Mouse (Mus musculus): Measurements from ENCODE around the gene Ndufa8.

The Ndufa8 gene

GRCm38 (mm10) chr2:36048164-36048563, 1.0 kb downstream of the Ndufa8 start:
- DNase-seq (ENCODE audit: low spot score), result no peak

DNA sequence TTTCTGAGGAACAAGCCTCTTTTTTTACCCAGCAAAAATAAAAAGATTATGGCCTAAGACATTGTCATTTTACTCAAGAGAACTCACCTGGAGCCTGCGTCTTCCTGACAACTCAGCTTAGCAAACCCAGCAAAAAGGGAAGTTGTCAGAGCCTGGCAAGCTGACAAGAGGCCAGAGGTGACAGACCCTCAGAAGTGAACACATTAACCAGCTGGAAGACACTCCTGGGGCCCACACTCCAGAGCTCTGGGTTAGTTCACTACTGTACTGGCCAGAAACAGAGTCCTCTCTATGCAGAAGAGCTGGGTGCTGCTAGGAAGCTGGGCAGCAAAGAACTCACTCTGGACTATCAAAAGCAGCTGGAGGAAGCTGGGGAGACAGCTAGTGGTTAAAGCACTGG, 8.3 kb downstream of the Ndufa8 start:
- no peak for DNase-seq (ENCODE audit: low spot score)

- no peak for DNase-seq (ENCODE audit: low spot score)
These were observed 9.8 kb downstream of the Ndufa8 start for GRCm38 (mm10) chr2:36039297-36039985.

GRCm38 (mm10) chr2:36035413-36036081, 13.7 kb downstream of the Ndufa8 start:
- DNase-seq (ENCODE audit: low spot score), result no peak

DNA sequence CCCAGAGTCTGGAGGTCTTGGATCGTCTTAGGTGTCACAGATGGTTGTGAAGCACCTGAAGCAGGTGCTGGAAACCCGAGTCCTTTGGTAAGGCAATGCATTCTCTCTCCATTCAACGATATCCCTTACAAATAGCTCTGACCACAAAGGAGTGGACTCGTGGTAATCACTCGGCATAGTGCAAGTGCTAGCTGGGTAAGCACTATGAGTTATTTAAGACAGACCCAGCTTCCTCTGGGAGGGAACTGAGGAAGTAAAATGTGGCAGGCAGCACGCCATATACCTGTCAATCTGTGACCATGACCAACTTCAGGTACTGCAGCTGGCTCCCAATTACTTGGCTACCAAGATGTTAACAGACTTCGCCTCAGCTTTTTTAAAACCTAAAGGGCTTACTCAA, 14.3 kb downstream of the Ndufa8 start:
- DNase-seq (ENCODE audit: low spot score), result no peak

- DNase-seq (ENCODE audit: low spot score), result no peak
These were observed 15.2 kb downstream of the Ndufa8 start for GRCm38 (mm10) chr2:36033966-36034365.

GRCm38 (mm10) chr2:36032884-36033283, 16.3 kb downstream of the Ndufa8 start:
- no peak for DNase-seq (ENCODE audit: low spot score)

DNA sequence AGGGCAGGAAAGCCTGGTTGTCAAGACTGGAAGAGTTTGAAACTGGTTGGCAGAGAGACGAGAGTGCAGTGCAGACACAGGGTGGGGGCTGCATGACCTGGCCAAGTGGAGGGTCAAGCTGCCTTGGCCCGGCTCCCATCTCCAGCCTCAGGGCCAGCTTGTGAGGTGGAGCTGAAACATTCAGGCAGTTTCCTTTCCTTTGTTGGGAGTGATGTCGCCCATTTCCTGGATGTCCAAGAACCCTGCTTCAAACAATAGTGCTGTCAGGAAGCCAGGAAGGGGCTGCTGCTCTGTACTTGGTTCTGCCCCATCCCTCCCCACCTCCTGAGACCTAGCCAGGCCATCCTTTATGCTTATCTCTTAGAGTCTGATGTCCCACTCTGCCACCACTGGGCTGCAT, 25.9 kb downstream of the Ndufa8 start:
- no peak for DNase-seq (ENCODE audit: low spot score)

GRCm38 (mm10) chr2:36021385-36022159, 27.6 kb downstream of the Ndufa8 start:
- peak; percentile 91 for DNase-seq (ENCODE audit: low spot score)

DNA sequence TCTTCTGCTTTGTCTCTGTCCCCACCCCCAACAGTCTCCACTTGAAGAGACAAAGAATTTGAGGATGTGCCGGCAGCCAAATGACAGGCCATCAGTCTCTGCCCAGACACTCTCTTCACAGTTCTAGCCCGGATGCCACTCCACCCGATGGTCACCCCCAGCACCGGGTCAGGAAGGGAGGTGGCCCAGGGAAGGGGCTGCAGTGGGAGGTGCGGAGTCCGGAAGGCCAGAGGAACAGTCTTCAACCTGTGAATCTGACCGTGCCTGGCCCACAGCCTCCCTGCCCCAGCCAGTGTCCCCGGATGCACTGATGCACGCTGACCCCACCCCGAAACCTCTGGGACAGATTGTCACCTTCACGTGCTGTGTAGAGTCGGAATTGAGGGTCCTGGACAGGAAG, 36.2 kb downstream of the Ndufa8 start:
- DNase-seq (ENCODE audit: low spot score), result no peak

- DNase-seq (ENCODE audit: low spot score), result no peak
These were observed 37.8 kb downstream of the Ndufa8 start for GRCm38 (mm10) chr2:36011331-36011825.

DNA sequence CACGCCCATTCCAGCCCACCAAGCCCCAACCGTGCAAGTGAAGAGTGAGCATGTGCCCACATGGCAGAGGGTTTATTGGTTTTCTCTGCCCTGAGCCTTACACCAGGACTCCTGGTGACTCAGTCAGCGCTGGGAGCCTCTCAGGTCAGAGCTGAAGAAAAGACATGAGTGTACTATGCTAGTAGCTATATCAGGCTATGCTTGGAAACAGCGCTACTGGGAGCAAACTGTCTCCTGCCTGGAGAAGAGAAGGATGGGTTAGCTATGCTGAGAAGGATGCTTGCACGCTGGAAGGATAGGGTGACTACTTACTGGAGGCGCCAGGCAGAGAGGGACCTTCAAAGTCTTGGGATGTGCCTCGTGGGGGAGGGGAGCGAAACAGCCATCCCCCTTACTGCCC, 38.6 kb downstream of the Ndufa8 start:
- DNase-seq (ENCODE audit: low spot score), result no peak

DNA sequence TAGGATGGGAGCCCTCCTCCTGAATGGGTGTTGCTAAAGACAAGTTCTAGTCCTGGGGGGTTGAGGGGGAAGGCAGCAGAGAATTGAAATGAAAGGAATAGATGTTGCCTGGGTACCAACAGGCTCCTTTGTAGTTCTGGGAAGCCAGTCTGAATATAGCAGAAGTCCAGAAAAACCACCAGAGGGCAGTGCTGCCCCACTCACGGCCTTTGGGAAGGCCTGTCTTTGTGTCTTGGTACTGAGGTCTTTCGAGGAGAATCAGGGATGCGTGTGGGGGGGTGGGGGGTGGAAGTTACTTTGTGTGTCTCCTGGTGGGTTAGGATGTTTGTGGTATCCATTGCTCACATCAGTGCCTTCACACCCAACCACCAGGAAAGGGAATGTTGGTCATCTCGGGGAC, 39.8 kb downstream of the Ndufa8 start:
- peak; percentile 84 for DNase-seq (ENCODE audit: low spot score)

DNA sequence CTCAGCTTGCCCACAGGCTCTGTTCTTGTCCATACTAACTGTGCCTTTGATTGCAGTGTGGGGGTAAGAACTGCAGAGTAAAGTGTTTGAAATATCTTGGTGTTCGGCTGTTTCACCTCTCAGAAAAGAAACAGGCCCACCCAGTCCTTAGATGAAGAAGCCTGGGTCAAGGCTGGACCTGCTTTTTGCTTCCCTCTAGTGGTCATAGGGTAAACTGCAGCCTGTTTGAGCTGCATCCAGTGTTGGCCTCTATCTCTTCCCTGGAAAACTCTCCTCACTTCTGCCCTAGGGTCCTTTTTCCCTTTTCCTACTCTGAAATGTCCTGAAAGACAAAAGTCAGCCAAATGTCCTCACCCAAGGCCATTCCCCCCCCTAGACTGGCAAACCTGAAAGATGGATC, 41.1 kb downstream of the Ndufa8 start:
- peak; percentile 79 for DNase-seq (ENCODE audit: low spot score)

DNA sequence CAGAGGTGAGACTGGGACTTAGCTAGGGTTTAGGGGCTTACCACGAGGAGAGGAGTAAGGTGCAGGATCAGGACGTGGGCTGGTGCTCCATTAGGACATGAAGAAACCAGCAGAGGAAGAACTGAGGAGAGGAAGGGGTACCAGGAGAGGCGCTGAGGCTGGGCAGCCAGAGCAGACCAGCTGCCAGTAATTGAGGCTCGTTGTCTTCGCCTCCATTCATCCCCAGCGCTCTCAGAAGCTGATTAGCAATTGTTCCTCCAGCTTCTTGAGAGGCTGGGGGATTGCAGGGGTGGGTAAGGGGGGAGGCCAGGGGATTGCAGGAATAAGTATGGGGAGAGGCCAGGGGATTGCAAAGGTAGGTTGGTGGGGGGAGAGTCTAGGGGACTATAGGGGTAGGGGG, 47.0 kb downstream of the Ndufa8 start:
- DNase-seq (ENCODE audit: low spot score), result no peak

- DNase-seq (ENCODE audit: low spot score), result no peak
These were observed 48.8 kb downstream of the Ndufa8 start for GRCm38 (mm10) chr2:36000390-36000789.

DNA sequence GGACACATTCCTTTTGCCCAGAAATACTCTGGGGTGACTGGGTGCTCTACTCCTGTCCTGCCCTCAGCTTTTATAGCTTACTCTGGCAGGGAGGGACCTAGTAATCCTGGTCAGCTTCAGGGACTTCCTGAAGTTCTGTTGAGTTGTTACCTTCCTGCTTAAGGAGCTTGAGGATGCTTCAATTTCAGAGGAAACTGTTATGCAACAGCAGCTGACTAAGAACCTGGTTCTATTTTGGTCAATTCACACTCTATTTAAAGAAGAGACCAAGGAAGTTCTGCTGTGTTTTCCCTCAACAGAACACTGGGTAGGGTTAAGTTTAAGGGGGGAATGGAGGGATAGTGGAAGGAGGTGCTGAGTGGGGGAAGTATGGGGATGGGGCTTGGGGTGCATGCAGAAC, 50.0 kb downstream of the Ndufa8 start:
- DNase-seq (ENCODE audit: low spot score), result no peak

- DNase-seq (ENCODE audit: low spot score), result no peak
These were observed 50.8 kb downstream of the Ndufa8 start for GRCm38 (mm10) chr2:35998416-35998815.

DNA sequence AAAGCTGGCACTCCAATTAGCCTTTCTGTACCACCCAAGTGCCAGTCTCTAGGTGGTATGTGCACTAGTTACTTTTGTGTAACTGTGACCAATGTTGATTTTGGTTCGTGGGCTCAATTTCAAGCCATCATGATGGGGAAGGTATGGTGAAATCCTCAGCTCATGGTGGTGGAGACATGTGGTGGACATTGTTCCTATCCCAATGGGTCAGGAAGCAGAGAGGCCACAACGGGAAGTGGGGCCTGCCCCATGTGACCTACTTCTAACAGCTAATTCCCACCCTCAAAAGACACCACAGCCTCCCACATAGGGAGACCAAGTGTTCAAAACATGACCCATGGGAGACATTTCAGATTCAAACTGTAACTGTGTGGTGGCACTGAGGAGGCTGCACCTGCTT, 52.5 kb downstream of the Ndufa8 start:
- no peak for DNase-seq (ENCODE audit: low spot score)

DNA sequence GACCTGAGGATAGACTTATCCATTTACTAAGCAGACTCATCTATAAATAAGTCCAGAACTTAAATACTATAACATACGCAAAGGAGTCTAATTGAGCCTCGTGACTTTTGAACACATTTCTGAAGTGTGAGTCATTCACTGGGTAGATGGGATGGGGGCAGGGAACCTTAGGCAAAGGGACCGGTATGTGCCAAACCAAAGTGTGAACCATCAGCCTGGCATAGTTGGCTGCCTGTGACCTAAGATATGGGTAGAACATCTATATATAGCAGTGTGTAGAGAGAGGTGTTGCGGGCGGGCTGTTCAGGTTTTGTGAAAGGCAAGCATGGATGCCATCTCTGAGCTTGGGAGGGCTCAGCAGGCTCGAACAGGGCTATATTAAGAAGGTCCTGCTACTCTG, 54.9 kb downstream of the Ndufa8 start:
- DNase-seq (ENCODE audit: low spot score), result no peak

DNA sequence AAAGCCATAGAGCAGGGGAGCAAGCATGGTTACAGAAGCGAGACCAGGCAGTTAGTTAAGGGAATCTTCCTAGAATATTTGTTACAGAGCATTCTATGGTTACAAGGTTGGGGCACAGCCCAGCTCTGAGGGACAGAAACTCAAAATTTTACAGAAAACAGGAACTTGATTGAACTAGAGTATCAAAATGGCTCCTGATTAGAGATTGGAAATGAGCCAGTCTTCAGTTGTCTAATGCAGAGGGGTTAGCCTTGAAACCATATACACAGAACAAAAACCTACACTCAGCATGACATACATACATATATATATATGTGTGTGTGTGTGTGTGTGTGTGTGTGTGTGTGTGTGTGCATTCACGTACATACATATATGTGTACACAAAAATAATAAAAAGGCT, 55.7 kb downstream of the Ndufa8 start:
- DNase-seq (ENCODE audit: low spot score), result no peak

GRCm38 (mm10) chr2:35992259-35992658, 56.9 kb downstream of the Ndufa8 start:
- no peak for DNase-seq (ENCODE audit: low spot score)

Measured in embryo, embryonic 10 days (tissue).